Mouse (Mus musculus): ENCODE data around the gene Zmiz1.
A peak's percentile ranks its signal among the peaks of the same experiment; 100 is the strongest.

Zmiz1 gene

DNA sequence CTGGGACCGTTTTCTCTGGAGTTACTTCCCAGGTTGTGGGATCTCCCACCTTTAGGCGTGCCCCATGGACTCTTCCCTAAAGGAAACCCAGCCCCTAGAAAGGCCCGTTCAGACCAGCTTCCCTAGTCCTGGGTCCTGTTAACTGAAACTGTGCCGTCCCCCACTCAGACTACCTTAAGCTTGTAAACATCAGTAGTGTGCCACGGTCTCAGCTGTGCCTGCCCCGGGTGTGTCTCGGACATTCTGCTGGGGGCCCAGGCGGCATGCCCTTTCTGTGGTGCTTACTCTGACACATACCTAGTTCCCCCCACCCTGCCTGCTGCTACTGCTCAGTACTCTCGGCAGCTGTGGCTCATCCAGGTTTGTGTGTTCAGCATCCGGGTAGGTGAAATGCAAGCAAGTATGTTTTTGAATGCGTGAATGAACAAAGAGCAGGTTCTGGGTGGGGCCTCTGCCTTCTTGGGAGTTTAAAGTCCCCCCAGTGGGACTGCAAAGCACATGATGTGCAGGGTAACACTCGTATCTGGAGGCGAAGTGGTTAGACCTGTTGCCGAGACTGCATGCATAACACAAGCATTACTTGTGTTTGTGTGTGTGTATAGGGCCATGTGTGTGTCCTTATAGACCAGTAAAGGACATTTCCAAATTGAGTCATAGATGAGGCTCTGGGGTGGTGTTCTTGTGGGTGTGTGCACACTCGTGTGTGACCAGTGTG is 157.2 kb downstream of the Zmiz1 start:
- DNase-seq (ENCODE audit: low read depth) = no peak

DNA sequence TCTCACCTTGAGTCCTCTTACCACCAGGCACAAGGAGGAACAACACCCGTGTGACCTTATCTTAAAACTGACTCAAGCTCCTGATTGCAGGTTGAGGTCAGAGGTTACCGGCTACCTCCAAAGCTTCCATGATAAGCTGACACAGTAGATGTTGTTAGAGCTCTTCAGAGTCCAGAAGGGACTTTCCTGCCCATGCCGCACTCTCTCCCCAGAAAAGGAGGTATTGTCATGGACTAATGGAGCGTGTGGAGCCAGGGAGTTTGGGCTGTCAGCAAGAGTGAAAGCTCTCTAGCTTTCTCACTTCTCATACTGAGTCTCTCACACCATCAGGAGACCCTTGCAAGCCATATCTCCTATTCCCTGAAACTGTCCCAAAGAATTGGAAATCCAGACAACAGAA is 158.3 kb downstream of the Zmiz1 start:
- no peak for DNase-seq (ENCODE audit: low read depth)

DNA sequence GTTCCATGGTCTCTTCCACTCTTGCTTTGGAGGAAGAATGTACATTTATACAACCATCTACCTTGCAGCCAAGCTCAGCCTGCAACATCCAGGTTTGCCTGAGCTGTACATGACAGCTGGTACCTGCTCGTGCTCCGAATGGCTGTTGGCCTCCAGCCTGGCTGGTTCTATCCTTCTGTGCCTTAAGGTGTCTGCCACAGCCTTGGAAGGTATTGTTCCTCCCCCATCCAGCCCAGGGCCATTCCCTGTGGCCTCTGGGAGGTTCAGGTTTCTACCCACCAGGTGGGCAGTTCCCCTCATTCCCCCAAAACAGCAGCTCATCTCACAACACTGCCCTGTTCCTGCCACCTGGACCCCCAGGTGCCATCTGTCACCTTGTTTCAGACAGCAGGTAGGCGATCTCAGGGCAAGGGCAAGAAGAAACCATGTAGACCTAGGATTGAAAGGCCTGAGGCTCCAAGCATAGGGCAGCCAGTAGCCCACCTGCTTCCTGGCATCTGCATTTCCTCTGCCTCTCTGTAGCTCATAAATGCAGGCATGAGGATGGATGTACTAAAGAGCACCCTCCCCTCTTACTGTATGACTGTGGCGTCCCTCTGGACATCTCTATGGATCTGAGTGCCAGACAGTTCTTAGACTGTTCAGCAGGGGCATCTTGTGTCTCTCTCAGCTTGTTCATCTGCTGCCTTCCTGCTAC is 160.2 kb downstream of the Zmiz1 start:
- DNase-seq (ENCODE audit: low read depth) = no peak

DNA sequence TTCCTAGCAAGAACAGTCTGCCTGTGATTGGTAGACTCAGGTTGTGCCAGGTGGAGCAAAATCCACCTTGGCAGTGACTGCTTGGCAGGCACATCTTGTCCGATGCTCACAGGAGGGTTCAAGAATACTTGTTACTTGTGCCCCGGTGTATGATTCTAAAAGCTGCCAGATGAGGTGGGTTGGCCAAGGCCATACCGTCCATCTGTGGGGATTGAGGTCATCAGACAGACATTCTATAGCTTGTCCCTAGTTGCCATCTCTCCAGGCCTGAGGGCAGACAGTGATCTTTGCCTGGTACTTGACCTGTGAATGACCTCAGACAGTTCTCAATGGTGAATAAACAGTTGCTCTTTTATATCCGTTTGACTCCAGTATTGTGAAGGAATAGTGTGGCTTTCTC is 161.8 kb downstream of the Zmiz1 start:
- no peak for DNase-seq (ENCODE audit: low read depth)

- DNase-seq (ENCODE audit: low read depth) = no peak
These were observed 164.7 kb downstream of the Zmiz1 start for GRCm38 (mm10) chr14:25623698-25624097.

GRCm38 (mm10) chr14:25624659-25625058 is 165.7 kb downstream of the Zmiz1 start:
- DNase-seq (ENCODE audit: low read depth) = no peak

- DNase-seq (ENCODE audit: low read depth) = no peak
These were observed 168.7 kb downstream of the Zmiz1 start for GRCm38 (mm10) chr14:25627599-25628255.

DNA sequence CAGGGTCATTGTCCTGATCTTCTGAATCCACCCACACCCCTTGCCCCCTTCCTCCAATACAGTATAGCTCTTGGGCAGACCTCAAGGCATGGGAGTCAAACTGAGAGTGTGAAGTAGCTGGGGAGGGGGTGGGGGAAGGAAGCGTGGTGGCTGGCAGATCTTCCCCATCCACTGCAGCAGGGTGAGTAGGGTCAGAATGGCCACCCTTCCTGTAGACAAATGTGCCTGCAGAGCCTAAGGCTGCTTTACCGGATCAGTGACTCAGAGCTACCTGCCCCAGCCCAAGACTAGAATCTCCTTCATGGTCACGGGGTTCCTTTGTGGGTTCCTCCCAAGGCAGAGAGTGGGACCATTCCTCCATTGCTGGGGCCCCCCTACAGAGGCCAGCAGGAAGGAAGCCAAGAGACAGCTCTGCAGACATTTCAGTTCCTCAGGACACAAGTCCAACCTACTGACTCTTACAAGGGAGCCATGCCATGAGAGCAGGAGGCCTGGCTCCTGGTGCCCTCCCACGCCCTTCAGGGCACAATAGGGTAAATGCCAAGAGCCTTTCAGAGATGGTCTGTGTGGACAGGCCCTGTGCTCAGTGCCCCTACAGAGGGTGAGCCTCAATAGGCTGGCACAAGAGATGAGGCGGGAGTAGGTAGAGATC is 169.6 kb downstream of the Zmiz1 start:
- peak; percentile 91 for DNase-seq (ENCODE audit: low read depth)

GRCm38 (mm10) chr14:25629866-25630606 is 171.1 kb downstream of the Zmiz1 start:
- DNase-seq (ENCODE audit: low read depth) = no peak

DNA sequence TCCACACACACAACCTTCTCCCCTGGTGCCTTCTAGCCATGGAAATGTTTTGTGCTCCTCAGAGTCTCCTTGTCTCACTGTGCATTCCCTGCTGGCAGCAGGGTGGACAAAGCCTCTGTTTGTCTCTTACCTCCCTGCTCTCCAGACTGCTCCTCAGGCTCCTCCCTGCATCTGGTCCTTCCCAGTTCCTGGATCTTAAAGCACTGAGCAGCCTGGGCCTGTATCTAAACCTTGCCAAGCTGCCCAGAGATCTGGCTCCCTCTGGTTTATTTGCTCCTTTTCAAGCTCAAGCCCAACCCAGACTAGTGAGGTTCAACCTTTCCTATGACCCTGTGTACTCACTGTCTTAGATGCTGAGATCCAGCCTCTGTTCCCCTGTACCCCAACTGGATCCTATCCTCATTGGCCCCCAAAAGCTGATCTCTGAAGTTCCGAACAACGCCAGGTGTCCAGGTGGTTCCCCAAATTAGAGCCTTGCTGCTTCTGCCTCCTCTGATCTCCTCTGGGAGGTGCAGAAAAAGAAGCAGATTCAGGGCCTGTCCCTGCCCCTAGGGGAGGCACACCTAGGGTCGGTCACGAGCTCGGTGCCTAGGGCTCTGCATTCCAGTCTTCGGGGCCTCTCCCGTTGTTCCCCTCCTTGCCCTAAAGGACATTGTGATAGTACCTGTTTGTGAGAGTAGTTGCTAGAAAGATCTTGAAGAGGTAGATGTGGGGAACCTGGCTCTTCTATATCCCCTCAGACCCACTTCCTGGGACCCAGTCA is 171.8 kb downstream of the Zmiz1 start:
- no peak for DNase-seq (ENCODE audit: low read depth)

- DNase-seq (ENCODE audit: low read depth) = no peak
These were observed 172.5 kb downstream of the Zmiz1 start for GRCm38 (mm10) chr14:25631481-25631880.

- DNase-seq (ENCODE audit: low read depth) = no peak
These were observed 174.7 kb downstream of the Zmiz1 start for GRCm38 (mm10) chr14:25633539-25634300.

DNA sequence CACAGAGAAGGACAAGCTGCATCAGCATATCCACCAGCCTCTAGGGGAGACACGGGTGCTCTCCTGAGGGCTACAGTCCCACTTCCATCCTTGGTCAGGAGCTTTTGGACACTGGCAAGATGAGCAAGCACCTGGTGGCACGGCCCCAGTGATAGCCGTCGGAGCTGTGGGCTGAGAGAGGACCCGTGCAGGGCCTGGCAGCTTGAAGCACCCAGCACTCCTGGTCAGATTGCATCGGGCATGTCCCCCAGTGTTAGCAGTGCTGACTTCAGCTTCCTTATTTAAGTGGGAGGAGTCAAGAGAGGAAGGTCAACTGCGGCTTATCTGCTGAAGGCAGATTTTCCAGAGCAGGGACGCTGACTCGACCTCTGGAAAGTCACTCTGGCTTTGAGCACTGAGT is 175.3 kb downstream of the Zmiz1 start:
- DNase-seq (ENCODE audit: low read depth) = peak; percentile 92

DNA sequence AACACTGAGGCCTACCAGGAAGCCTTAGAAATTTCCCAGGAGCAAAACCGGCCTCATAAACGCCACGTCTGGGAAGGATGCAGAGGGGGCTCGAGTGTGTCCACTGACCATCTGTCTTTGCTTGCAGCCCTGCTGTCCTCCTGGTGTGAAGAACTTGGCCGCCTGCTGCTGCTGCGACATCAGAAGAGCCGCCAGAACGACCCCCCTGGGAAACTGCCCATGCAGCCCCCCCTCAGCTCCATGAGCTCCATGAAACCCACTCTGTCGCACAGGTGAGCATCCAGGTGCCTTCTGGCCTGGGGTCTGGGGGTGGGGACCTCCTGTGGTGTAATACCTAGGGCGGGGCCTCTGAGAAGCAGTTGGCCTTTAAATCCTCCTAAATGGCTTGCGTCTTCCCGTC is 176.8 kb downstream of the Zmiz1 start:
- DNase-seq (ENCODE audit: low read depth) = no peak

DNA sequence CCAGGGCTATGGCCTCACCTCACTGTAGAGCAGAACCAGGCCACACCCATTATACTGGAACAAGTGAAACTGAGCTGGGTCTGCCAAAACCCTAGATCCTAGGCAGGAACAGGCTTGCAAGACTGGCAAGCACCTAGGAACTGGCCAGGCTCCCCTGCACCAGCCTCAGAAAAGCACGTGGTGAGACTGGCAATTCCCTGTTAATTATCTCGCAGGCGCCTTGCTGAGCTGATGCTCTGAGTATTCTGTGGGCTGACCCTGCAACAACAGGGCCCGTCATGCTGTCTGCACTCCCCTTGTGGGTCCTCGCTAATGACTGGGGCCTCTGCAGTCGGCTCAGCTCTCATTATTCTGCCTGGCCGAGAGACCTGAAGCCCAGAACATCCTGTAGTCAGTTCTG is 177.3 kb downstream of the Zmiz1 start:
- DNase-seq (ENCODE audit: low read depth) = no peak

DNA sequence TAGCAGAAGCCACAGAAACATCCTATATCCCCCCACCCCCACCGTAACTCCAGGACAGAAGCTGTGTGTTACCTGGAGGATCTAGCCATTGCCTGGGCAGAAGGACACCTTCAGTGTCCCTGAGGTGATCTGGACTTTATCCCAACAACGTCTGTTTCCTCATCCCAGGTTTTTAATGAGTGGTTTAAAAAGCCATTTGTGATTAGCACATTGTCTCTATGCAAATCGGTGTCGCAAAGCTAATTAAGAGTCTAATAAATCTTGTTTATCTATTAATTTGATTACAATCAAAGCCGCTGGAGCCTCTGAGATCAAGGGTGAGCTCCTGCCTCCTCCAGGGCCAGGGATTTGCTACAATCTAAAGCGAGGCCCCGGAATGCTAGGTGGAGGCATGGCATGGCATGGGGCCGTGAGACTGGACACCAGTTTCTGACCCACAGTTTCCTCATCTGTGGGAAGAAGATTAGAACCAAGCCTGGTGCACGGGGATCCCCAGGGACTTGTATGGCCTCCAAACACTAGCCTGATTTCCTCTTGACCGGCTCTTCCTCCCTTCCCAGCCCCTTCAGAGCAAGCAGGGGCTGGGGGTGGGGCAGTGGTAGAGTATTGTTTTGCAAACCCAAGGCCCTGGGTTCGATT is 180.3 kb downstream of the Zmiz1 start:
- peak; percentile 45 for DNase-seq (ENCODE audit: low read depth)

- DNase-seq (ENCODE audit: low read depth) = no peak
These were observed 181.0 kb downstream of the Zmiz1 start for GRCm38 (mm10) chr14:25639979-25640378.

DNA sequence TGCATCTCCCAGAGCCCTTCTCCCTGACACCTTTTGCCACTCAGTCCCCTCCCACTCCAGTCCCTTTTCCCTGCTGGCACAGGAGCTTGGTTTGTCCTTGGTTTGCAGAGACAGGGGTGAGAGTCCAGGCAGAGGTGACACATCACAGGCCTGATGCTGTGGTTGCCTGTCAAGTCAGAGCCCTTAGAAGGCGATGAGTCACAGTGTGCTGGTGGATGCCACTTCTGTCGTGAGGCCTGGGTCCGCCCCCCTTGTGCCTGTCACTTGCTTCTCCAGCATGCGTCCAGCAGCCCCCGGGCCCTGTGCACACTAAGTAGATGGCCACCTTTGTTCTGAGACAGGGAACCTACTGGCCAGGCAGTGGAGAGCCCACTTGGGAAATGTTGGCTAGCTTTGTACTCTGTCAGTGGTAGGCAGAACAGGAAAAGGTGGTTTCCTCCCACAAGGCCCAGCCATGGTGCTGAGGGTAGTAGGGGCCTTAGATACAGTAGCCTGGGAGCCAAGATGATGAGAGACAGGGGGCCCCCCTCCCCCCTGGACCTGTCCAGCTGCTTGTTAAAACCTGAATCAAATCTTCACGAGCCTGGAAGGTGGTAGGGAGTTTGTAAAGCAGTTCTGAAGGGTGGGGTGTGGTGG is 181.6 kb downstream of the Zmiz1 start:
- DNase-seq (ENCODE audit: low read depth) = peak; percentile 95

DNA sequence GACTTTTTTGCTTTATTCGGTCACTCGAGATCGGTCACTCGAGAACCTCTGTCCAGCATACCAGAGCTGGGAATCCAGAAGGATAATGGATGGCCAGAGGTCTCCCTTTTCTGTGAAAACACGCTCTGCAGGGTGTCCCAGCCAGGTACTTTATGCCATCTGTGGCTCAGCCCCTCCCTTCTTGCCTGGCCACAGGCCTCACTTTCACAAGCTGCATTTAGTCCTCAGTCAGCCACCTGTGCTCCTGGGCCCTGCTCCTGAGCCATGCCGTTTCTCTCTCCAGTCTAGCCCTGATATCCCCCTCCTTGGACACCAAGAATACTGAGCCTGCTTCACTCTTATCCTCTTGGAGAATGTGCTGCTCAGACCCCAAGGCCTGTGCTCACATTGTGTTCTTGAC is 182.1 kb downstream of the Zmiz1 start:
- no peak for DNase-seq (ENCODE audit: low read depth)

GRCm38 (mm10) chr14:25645717-25646116 is 186.7 kb downstream of the Zmiz1 start:
- DNase-seq (ENCODE audit: low read depth) = no peak

Data from 416B (cell line).